Mouse (Mus musculus) megakaryocyte-erythroid progenitor cell, adult 5-6 weeks (primary cell): ENCODE measurements around the gene Slc25a10. TPM values are rescaled to one million over a fixed set of nuclear protein-coding genes. Genes with fewer than 3 reads are reported as not detected.

ENCODE experiments used
- ATAC-seq: replicated peaks from 2 replicates; pipeline ENCODE4 v1.8.0; 2016; ENCODE audit warnings: mild to moderate bottlenecking, inconsistent platforms; ENCODE audit not compliant: severe bottlenecking, poor library complexity, low FRiP score, low TSS enrichment
- total RNA-seq, 2 experiments: library from RNA; stranded (forward) in 1 of 2; stranded (reverse) in 1 of 2; fragments of 200-1000, 215-1000 nt in 1 of 2; fragments of >200 nt in 1 of 2; fragmentation: Nextera tagmentation in 1 of 2; gene quantifications; 2 replicates each; pipeline ENCODE4 v1.2.3; 2014 to 2017

The Slc25a10 gene
- 16.9 and 27.2 TPM in 2 replicates for total RNA-seq (2014; fragmentation: Nextera tagmentation)
- 17.6 and 18.8 TPM in 2 replicates for total RNA-seq (2017)

DNA sequence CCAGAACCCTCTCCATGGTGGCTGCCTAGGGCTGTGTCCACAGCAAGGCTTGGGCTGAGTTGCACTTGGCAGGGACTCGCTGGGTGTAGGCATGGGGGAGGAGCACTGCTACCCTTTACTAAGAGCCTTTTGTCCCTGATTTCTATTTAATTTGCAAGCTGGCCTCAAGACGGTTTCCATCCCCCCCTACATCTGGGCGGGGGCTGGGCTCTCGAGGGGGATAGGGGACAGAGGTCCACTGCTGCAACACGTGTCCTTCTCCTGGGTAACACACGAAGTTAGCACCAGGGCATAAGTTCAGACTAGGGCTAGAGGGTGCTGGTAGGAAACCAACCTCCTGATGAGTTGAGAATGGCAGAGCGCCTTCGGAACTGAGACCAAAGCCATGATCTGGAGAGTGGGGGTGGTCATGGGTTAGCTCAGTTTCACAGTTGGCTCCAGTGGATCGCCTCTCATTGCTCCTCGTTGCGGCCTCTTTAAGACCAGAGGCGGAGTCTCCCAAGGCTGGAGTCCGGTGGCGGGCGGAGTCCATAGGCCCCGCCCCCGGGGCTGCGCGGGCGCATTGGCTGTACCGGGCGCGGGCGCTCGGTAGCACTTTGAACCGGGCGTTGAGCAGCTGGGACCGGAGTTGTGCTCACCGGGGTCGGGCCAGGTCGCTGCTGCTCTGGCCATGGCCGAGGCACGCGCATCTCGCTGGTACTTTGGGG is at the start of gene Slc25a10:
Slc25a10 (plus strand) TSS at position 524 of the 707 bp plus-strand sequence.
- ATAC-seq, result peak; percentile 54

DNA sequence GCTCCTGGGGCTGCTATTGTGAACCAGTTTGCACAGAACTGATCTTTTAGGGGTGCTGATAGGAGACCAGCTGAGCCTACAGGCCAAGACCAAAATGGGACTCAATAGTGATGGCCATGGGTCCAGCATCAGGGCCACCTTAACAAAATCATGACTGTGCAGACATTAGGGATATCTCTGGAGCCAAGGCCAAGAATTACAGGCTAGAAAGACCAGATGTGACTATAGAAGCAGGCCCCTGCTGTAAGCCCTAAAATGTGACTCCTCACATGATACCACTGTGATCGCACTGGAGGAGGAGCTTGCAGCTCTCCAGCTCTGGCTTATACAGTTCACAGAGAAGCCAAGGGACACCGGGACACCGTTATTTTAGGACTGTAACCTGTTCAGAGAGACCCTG is 49.3 kb upstream of the Slc25a10 start, which contains the start of gene Tspan10:
Tspan10 (plus strand) TSS at position 301 of the 400 bp plus-strand sequence.
- ATAC-seq, result no peak

DNA sequence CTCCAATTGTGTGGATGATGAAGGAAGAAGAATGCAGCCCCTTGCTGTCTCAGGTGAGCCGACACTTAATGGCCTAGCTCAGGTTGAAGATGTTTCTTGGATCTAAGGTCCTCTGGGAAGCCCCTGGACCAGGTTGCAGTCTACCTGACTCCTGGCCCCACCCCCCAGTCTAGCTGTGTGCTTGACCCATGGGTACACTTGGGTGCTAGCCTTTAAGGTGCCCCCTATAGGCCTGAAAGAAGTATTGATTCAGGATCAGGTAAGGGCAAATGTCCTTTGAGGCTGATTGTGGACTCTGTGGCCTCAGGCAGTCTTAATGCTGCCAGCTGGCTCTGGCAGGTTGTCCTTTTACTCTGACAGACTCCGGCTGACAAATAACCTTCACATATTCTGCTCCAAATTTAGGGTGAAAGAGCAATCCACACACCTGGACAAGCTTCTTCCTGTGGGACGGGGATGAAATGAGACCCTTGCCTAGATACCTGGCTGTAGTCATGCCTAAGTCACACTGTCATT is 48.8 kb upstream of the Slc25a10 start:
- ATAC-seq, result no peak

DNA sequence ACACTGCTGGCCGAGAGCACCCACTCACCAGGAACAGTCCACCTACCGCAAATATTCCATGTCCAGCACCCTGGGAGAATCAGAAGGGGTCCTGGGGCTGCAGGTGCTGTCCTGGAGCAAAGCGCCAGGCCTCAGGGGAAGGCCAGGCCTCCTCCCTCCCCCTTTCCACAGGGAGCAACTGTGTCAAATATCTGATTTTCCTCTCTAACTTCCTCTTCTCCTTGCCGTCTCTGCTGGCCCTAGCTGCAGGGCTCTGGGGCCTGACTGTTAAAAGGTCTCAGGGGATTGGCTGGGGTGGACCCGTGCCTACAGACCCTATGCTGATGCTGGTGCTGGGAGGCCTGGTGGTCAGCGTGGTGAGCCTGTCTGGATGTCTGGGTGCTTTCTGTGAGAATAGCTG is 47.5 kb upstream of the Slc25a10 start:
- no peak for ATAC-seq

DNA sequence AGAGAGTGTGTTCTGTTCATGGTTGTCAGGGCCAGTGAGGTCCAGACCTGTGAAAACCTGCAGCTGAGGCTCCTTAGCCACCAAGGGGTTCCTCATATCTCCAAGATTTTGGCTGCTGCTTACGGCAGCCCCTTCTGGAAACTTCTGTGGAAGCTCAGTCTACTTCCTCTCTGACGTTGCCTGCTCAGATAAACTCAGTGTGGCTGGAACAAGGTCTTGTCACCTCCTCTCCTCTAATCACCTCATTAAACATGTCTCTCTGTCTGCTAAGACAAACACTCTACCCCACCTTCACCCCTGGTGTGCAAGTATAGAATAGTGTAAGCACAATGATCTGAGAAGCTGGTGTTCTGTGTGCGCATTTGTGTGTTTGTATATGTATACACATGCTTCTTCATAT is 46.2 kb upstream of the Slc25a10 start:
- ATAC-seq, result no peak

- no peak for ATAC-seq
Measured at GRCm38 (mm10) chr11:120447179-120447578, 44.5 kb upstream of the Slc25a10 start.

- ATAC-seq, result no peak
Measured at GRCm38 (mm10) chr11:120452246-120452645, 39.4 kb upstream of the Slc25a10 start.

GRCm38 (mm10) chr11:120453306-120453705 is 38.3 kb upstream of the Slc25a10 start, which contains the start of gene Pde6g:
TSS of gene Pde6g (minus strand) at chr11:120453500.
- no peak for ATAC-seq

GRCm38 (mm10) chr11:120454965-120455364 is 36.7 kb upstream of the Slc25a10 start:
- ATAC-seq, result no peak

DNA sequence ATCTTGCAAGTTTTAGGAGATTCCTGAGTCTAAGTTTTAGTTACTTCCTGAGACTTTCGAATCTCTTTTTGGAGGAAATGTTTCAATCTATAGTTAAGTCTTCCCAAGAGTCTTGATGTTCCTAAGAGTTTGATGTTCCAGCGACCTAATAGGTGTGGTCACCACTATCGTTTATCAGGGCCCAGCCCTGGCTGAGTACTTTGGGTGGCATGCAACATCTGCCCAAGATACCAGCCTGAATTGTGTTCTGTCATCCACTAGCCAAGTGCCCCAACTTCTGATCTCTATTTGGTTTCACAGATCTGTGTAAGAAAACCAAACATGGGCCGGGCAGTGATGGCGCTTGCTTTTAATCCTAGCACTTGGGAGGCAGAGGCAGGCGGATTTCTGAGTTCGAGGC is 36.2 kb upstream of the Slc25a10 start:
- 0 out of 2 replicates have a peak, but pooled peaks have one; percentile 32 for ATAC-seq

DNA sequence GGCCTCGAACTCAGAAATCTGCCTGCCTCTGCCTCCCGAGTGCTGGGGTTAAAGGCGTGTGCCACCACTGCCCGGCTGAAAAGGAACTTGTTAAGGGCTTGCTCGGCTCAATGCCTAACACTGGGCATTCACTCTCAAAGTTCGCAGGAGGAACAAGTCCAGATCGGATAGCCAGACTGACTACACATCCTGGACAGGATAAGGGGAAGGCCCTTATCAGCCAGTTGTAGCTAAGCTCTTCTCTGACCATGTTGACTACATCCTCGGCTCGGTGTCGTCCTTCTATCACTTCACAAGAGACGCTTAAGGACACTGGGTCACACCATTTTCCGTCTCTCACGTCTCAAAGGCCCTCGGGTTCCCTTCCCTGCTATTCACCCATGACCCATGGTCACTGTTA is 34.3 kb upstream of the Slc25a10 start:
- peak; percentile 35; the same call in 1 of the 2 replicates for ATAC-seq

GRCm38 (mm10) chr11:120457772-120458751 is 33.6 kb upstream of the Slc25a10 start, which contains the start of the genes Oxld1 and Ccdc137:
TSS of gene Oxld1 (minus strand) at chr11:120458068.
TSS of gene Ccdc137 (plus strand) at chr11:120458115.
- peak; percentile 81 for ATAC-seq

- no peak for ATAC-seq
Measured at GRCm38 (mm10) chr11:120458847-120459597, 32.6 kb upstream of the Slc25a10 start.

DNA sequence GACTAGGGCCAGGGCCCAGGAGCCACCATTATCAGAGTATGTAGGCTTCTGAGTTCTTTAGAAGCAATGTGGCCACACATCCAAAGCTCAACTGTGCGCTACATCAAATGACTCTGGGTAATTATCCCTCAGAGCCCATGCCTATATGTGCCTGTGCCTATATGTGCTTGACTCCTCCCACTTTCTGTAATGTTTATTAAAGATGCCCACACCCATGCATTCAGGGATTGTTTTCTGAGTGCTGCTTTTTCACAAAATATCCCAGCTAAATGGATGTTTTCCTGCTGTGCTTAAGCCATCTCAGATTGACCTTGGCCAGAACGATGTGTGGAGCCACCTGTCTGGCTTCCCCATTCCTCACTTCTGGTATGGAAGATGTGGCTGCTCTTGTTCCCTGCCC is 28.1 kb upstream of the Slc25a10 start:
- ATAC-seq, result no peak

DNA sequence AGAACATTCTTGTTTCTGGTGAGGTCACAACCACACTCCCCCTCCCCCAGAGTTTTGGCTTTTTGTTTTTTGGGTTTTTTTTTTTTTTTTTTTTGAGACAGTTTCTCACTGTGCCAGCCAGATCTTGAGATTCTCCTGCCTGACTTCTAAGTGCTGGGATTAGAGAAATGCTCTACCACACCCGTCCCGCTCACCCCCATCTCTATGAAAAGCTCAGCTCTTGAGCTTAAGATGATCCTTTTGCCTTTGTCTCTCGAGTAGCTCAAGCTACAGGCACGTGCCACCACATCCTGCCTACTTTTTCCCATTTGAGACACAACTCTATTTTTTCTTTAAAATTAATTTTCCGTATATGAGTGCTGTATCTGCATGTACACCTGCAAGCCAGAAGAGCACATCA is 27.3 kb upstream of the Slc25a10 start:
- ATAC-seq, result no peak

DNA sequence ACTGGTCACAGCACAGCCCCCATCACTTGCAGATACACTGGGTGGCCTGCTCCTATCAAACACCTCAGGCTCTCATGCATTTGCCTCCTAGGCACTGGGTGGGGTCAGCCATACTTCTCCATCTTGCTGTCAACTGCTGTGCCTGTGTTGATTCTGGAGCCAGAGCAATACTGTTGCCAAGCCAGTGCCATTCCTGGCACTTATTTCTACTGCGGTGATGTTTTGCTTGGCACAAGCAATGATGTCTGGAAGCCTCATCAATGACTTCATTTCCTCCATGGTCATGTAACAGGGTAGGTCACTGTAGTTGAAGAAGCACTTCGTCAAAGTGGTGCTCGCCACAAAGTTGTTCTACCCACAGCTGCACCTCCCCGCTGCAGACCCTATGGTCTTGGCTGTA is 26.1 kb upstream of the Slc25a10 start:
- no peak for ATAC-seq

DNA sequence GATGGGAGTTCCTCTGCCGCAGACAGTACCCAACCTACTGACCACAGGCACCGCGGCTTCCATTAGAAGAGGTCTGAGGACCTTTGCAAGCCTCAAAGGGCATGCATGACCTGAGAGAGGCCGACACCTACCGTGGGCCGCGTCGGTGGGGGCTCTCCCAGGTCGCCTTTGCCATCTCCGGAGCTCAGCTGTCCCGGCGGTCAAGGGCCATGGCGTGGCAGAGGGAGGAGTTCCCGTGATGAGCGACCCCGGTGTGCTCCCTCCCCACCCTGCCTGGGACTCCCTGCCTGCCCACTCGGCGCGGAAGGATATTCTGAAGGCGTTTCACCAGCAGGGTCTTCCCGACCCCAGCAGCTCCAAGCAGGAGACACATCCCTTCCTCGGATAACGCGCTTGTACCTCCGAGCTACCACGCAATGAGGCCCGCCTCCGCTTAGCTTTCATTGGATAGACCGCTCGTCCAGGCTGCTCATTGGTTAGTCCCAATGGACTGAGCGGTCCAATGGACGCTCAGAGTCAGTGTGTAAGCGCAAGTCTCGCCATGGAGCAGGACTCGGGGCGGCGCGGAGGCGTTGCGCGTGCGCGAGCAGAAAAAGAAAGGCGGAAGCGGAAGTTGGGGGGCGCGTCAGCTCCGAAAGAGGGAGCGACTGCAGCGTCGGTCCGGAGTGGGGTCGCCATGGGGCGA is 24.4 kb upstream of the Slc25a10 start, which contains the start of gene Arl16:
Arl16 (minus strand) TSS at position 557 of the 685 bp plus-strand sequence.
- peak; percentile 98 for ATAC-seq

DNA sequence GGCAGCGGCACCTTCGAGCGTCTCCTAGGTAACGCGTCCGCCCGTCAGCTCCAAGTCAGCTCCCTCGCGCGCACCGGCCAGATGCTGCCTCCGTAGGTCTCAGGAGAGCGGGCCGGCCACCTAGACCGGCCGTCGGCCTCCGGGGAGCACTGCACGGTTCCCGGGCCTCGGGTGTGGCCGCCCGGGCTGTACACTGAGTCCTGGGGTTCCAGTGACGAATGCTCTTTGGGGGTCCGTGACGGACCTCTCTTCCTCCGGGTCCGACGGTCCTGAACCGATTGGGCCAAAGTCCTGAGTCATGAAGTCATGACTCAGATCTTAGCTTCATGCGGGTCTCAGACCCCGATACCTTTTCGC is 23.9 kb upstream of the Slc25a10 start:
- ATAC-seq, result no peak

DNA sequence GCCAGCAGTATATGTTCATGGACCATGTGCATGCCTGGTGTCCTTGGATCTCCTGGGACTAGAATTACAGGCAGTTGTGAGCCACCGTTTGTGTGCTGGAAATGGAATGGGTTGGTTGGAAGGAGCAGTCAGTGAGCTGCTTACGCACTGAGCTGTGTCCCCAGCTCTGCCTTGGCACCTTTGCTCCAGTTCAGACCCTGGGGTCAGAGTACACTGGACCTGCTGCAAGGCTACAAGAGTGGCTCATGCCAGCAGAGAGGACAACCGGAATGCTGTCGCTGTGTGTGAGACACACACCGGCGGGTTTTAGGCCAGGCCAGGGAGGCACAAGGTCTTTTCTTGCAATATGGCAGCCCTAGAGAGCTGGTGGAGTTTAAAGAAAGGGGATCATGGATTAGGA is 19.6 kb upstream of the Slc25a10 start:
- no peak for ATAC-seq
